Mouse (Mus musculus): ENCODE measurements around the gene Arx. TPM values are rescaled to one million over a fixed set of nuclear protein-coding genes. Genes with fewer than 3 reads are reported as not detected.

The Arx gene
- total RNA-seq, 4 experiments from 2014 or later, result 16.2 to 18.8 (median 17.7) TPM

GRCm38 (mm10) chrX:93321336-93321735, 35.1 kb downstream of the Arx start:
- DNase-seq (ENCODE audit: low spot score in 2 of 2), result no peak

All from layer of hippocampus, adult 8-10 months (tissue).